ENCODE assay signal across 10 mouse cellular contexts in genomic region chr7:29496953-29497590, GRCm38 (mm10). TPM values are rescaled to one million over a fixed set of nuclear protein-coding genes. Genes with fewer than 3 reads are reported as not detected.
A peak's percentile ranks its signal among the peaks of the same experiment; 100 is the strongest.
DNase-seq lines count a peak whose midpoint lies in the region; ATAC-seq lines count a peak whose summit lies in the region.
"Had no signal": no experiment of that assay in that cellular context is flagged by ENCODE, and none has a peak within 500 bp of the region (broad histone marks: within the 10 kb centered on the region; RNA-seq: fewer than 3 reads in every experiment).

No protein-coding gene starts in this region.

- H3K27ac ChIP-seq in intestine, embryonic 15.5 days, result no peak overlapping the region
- no peak overlapping the region for H3K27ac ChIP-seq in heart, embryonic 12.5 days (ENCODE audit: poor library complexity, severe bottlenecking)
- H3K27ac ChIP-seq: embryonic facial prominence, embryonic 13.5 days had no signal

- DNase-seq in urinary bladder, postnatal 14 days (ENCODE audit: low spot score), result peak; percentile 68
- DNase-seq in urinary bladder, postnatal 25 days (ENCODE audit: low spot score), result no peak
- peak; percentile 60 for DNase-seq in lung, postnatal 14 days
- no peak for DNase-seq in spleen, postnatal 14 days (ENCODE audit: low spot score in 2 of 2)
- DNase-seq in heart, adult 9 months (ENCODE audit: low spot score in 2 of 2), result no peak
- DNase-seq in urinary bladder, adult 2 months (ENCODE audit: low spot score), result no peak
- DNase-seq: right cerebral cortex, postnatal 14 days had no signal

- 0 out of 2 replicates have a peak, but pooled peaks cover 2% of the 10 kb centered on the region for H3K36me3 ChIP-seq in intestine, embryonic 15.5 days
- H3K36me3 ChIP-seq in heart, embryonic 12.5 days, result no peaks in the 10 kb centered on the region

- H3K9me3 ChIP-seq in intestine, embryonic 15.5 days, result no peaks in the 10 kb centered on the region
- H3K9me3 ChIP-seq in heart, embryonic 12.5 days (replicated peaks), result no peaks in the 10 kb centered on the region; the same call in 1 of the 2 replicates
- H3K9me3 ChIP-seq: embryonic facial prominence, embryonic 13.5 days had no signal

- H3K27me3 ChIP-seq in intestine, embryonic 15.5 days (replicated peaks), result no peaks in the 10 kb centered on the region
- peaks cover 72% of the 10 kb centered on the region for H3K27me3 ChIP-seq in heart, embryonic 12.5 days (replicated peaks)
- H3K27me3 ChIP-seq: embryonic facial prominence, embryonic 13.5 days had no signal

- 69% methylated on average over 10 of the region's 10 CpGs for WGBS in intestine, embryonic 15.5 days
- 72% methylated on average over 10 of the region's 10 CpGs for WGBS in heart, embryonic 12.5 days

- H3K4me3 ChIP-seq in intestine, embryonic 15.5 days (replicated peaks), result no peak overlapping the region
- no peak overlapping the region for H3K4me3 ChIP-seq in heart, embryonic 12.5 days
- H3K4me3 ChIP-seq: embryonic facial prominence, embryonic 13.5 days had no signal

- H3K9ac ChIP-seq in intestine, embryonic 15.5 days, result no peak overlapping the region
- H3K9ac ChIP-seq in heart, embryonic 12.5 days, result no peak overlapping the region
- H3K9ac ChIP-seq: embryonic facial prominence, embryonic 13.5 days had no signal

- peak; percentile 7; the same call in 1 of the 2 replicates for ATAC-seq in intestine, embryonic 15.5 days
- no peak for ATAC-seq in heart, embryonic 12.5 days (ENCODE audit: insufficient number of reproducible peaks, low FRiP score)

- peaks cover 35% of the 10 kb centered on the region for H3K4me1 ChIP-seq in intestine, embryonic 15.5 days (replicated peaks)
- H3K4me1 ChIP-seq in heart, embryonic 12.5 days (replicated peaks), result peaks cover 5% of the 10 kb centered on the region; the same call in 1 of the 2 replicates

- no peak overlapping the region for H3K4me2 ChIP-seq in intestine, embryonic 15.5 days (replicated peaks)
- no peak overlapping the region for H3K4me2 ChIP-seq in heart, embryonic 12.5 days
- H3K4me2 ChIP-seq: embryonic facial prominence, embryonic 13.5 days had no signal

RNA-seq across cellular contexts. Expression of gene Sipa1l3, which starts 21.4 kb away (rescaled TPM):
- 26.6 and 27.9 TPM in 2 replicates for polyA plus RNA-seq in intestine, embryonic 15.5 days (2015; fragmentation: Nextera tagmentation; extraction: Ambion mirVana)
- 3.7 and 3.8 TPM in 2 replicates for polyA plus RNA-seq in heart, embryonic 12.5 days (2016; fragmentation: Nextera tagmentation; extraction: Ambion mirVana)
- 18.4 and 32.6 TPM in 2 replicates for polyA plus RNA-seq in urinary bladder, adult 2 months (2012; rRNA removed)

Comparison
In these comparisons a context has a peak if more than half of its experiments do, and no peak if none do; other contexts are left out.
1. DNase-seq: peak in urinary bladder, postnatal 14 days (single experiment) and lung, postnatal 14 days (single experiment); none in urinary bladder, postnatal 25 days (single experiment), spleen, postnatal 14 days (0 of 2), heart, adult 9 months (0 of 2) and urinary bladder, adult 2 months (single experiment).